Mouse (Mus musculus): ENCODE measurements at regions not wholly inside any gene's neighbourhood (a gene's known extent, or its start where the extent isn't known, plus 50 kb on each side); places are given as distances from the start of the nearest gene placed in this dataset.

- TF ChIP-seq CTCF (IDR thresholded peaks at IDR 0.05; ENCODE audit: low read depth) (no peak), EP300 (IDR thresholded peaks at IDR 0.05; ENCODE audit: low read depth) (no peak)
These were observed 114.8 kb downstream of the Pdgfra start for GRCm38 (mm10) chr5:75266871-75267270.
